Mouse (Mus musculus): ENCODE data around the gene Ndufs8.

Ndufs8 gene

GRCm38 (mm10) chr19:3871468-3871867, 41.1 kb downstream of the Ndufs8 start:
- DNase-seq (ENCODE audit: extremely low read depth, low read depth, low spot score) = no peak

GRCm38 (mm10) chr19:3868290-3868689, 44.3 kb downstream of the Ndufs8 start:
- DNase-seq (ENCODE audit: extremely low read depth, low read depth, low spot score) = no peak

GRCm38 (mm10) chr19:3864960-3865359, 47.6 kb downstream of the Ndufs8 start:
- DNase-seq (ENCODE audit: extremely low read depth, low read depth, low spot score) = no peak

GRCm38 (mm10) chr19:3862713-3863112, 49.9 kb downstream of the Ndufs8 start:
- DNase-seq (ENCODE audit: extremely low read depth, low read depth, low spot score) = no peak

Data from fat pad, adult 2 months (tissue).